Mouse (Mus musculus) WW6 (cell line): Measurements from ENCODE around the gene Notch4.

Source experiments
- DNase-seq: peaks from one replicate; pipeline ENCODE4 v3.0.0-alpha.2; 2013; ENCODE audit warnings: low read depth, low spot score

The Notch4 gene

DNA sequence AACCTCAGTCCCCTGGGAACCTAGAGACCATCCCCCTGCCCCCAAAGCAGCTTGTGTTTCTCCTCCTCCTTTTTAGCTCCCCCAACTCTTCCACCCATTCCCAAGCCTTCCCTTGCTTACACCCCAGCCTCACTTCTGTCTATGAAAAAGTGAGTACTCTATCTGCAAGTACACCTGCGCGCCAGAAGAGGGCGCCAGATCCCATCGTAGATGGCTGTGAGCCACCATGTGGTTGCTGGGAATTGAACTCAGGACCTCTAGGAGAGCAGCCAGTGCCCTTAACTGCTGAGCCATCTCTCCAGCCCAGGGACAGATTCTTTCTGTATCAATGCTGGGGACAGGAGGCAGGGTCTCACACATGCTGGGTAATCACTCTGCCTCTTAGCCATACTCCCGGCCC lies 7.8 kb downstream of the Notch4 start:
- no peak for DNase-seq

DNA sequence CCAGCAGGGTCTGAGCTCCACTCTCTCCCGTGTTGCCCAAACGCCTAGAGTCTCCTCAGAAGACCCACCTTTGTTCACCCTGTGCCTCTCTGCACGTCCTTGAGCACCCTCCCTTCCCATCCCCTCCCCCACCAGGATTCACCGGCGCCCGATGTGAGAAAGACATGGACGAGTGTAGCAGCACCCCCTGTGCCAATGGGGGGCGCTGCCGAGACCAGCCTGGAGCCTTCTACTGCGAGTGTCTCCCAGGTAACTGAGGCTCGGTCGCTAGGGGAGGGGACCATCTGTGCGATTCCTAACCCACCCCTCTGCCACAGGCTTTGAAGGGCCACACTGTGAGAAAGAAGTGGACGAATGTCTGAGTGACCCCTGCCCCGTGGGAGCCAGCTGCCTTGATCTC lies 8.3 kb downstream of the Notch4 start:
- DNase-seq: no peak

DNA sequence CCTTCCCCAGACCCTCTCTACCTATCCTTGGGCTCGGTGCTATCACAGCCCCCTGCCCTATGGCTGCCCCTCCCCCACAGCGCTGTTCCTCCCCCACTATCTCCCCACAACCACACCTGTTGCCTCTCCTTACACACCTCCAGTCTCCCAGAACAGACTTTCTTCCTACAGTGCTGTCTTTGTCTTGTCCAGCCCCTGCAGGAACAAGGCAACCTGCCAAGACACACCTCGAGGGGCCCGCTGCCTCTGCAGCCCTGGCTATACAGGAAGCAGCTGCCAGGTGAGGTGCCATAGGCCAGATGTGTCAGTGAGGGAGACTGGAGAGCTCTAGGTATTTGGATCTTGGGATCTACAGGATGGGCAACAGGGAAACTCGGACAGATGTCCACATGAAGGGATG lies 12.5 kb downstream of the Notch4 start:
- no peak for DNase-seq

DNA sequence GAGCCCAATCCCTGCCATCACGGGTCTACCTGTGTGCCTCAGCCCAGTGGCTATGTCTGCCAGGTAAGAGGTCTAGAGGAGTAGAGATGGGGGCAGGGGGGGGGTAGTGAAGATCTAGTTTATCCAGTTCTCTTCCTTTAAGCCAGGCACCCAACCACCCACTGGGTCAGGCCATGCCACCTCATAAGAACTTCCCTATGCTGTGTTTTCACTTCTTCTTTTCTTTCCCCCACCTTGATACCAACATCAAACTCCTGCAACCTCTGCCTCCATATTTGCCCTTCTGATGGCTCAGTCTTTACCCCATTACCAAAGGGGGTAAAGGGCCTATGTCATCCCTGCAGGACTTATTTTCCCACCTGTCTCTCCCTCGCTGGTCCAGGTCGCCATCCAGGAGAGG lies 14.0 kb downstream of the Notch4 start:
- no peak for DNase-seq

DNA sequence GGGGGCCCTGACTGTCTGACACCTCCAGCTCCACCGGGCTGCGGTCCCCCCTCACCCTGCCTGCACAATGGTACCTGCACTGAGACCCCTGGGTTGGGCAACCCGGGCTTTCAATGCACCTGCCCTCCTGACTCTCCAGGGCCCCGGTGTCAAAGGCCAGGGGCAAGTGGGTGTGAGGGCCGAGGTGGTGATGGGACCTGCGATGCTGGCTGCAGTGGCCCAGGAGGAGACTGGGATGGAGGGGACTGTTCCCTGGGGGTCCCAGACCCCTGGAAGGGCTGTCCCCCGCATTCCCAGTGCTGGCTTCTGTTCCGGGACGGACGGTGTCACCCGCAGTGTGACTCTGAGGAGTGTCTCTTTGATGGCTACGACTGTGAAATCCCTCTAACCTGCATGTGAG lies 18.5 kb downstream of the Notch4 start:
- DNase-seq: no peak

DNA sequence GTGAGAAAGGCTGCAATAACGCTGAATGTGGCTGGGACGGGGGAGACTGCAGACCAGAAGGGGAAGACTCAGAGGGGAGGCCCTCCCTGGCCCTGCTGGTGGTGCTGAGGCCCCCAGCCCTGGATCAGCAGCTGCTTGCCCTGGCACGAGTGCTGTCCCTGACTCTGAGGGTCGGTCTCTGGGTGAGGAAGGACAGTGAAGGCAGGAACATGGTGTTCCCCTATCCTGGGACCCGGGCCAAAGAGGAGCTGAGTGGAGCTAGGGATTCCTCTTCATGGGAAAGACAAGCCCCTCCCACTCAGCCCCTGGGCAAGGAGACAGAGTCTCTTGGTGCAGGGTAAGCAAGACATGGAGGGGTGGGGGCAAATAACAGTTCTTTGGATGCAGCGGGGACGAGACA lies 19.3 kb downstream of the Notch4 start:
- no peak for DNase-seq

DNA sequence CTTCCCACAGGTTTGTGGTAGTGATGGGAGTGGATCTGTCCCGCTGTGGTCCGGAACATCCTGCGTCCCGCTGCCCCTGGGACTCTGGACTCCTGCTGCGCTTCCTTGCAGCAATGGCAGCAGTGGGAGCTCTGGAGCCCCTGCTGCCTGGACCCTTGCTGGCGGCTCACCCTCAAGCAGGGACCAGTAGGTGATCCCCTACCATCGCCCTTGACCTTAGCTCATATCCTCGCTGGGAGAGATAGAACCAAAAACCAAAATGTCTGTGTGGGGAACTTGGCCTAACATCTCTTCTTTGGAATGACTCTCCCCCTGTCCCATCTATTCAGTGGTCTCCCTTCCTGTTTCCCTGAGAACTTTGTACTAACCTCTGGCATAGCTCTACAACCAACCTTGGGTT lies 19.8 kb downstream of the Notch4 start:
- no peak for DNase-seq

DNA sequence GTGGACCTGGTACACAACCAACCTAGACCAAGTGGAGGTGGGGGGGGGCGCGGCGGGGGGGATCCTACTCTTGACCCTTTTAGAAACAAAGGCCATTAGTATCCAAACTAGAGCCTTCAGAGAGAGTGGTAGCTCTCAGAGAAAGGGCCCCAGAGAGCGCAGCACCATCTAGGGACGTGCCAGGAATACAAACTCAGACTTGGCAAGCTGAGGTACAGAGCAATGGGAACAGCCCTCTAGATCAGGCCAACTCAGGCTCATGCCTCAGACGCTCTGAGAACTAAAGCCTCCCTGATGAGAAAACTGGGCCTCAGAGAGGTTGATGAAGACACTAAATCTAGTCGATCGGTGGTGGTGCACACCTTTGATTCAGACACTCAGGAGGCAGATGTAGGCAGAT lies 21.1 kb downstream of the Notch4 start:
- no peak for DNase-seq

DNA sequence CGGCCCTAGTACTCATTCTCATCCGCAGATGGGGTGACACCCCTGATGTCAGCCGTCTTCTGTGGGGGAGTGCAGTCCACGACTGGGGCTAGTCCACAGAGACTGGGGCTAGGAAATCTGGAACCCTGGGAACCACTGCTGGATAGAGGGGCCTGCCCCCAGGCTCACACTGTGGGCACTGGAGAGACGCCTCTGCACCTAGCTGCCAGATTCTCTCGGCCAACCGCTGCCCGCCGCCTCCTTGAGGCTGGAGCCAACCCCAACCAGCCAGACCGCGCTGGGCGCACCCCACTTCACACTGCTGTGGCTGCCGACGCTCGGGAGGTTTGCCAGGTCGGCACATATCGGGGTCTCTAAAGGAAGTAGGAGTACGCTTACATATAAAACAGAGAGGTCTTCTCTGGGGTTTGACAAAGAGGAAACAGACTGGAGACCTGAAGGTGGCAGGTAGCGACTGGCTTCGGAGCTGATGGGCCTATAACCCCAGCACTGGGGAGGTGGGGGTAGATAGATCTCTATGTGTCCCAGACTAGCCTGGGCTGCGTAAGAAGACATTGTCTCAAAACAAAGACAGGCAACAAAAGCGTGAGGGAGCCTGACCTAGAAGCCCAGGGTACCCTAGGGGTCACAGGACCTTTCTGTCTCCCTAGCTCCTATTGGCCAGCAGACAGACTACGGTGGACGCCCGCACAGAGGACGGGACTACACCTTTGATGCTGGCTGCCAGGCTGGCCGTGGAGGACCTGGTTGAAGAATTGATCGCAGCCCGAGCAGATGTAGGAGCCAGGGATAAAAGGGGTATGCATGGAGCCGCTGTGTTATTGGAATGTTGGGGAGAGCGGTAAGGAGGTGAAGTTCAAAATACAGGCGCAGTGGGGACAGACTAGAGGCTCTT lies 22.1 kb downstream of the Notch4 start:
- no peak for DNase-seq

DNA sequence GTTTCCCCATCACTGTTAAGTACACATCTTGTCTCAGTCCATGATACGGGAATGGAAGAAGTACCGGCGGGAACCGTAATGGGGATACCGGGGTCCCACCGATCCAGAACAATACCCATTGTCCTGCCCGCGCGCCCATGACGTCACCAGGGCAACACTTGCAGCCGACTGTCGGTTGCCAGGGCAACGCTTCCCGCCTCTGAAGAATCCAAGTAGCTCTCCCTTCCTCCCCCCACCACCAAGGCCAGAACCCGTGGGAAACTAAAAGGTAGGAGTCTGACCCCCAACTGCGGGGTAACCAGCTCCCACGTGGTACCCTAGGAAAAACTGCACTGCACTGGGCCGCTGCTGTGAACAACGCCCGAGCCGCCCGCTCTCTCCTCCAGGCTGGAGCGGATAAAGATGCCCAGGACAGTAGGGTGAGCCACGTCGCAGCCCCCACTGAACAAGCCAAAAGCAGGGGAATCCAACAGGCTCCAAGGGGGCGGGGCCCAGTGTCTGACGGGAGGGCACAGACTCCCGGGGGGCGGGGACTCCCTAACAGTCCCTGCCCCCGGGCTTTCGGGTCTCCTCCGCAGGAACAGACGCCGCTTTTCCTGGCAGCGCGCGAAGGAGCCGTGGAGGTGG lies 22.8 kb downstream of the Notch4 start:
- DNase-seq: no peak

DNA sequence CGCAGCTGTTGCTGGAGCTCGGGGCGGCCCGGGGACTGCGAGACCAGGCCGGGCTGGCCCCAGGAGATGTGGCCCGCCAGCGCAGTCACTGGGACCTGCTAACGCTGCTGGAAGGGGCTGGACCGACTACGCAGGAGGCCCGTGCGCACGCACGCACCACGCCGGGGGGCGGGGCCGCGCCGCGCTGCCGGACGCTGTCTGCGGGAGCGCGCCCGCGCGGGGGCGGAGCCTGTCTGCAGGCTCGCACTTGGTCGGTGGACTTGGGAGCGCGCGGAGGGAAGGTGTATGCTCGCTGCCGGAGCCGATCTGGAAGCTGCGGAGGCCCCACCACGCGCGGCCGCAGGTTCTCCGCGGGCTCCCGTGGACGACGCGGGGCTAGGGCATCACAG lies 23.3 kb downstream of the Notch4 start:
- DNase-seq: no peak

DNA sequence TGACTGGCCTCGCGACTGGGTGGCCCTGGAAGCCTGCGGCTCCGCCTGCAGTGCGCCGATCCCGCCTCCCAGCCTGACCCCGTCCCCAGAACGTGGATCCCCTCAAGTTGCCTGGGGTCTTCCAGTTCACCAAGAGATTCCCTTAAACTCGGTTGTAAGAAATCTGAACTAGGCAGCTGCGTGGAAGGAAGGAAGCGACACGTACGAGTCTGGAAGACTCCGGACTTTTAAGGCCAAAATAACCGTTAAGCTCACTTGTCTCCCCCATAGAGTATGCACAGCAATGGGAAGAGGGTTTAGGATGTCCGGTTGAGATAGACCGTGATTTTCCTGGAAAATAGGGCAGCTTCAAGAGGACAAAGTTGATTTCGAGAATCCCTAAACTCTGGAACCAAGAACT lies 23.7 kb downstream of the Notch4 start:
- DNase-seq: no peak

DNA sequence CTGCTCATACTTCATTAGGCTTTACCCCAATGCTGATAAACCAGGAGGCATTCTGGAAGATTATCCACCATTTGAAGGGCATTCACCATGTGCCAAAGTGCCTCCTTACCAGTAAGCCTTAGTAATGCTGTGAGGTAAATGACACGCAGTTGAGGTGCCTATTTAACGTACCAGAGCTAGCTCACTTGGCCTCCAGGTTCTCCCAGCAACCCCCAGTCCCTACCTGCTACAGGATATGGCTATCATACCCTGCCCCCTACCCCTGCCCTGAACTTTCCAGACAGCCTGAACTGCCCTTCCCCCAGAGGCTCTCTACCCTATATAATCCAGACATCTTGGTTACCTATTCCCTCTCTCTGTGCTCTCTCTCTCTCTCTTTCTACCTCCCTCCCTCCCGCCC lies 24.7 kb downstream of the Notch4 start:
- no peak for DNase-seq

DNA sequence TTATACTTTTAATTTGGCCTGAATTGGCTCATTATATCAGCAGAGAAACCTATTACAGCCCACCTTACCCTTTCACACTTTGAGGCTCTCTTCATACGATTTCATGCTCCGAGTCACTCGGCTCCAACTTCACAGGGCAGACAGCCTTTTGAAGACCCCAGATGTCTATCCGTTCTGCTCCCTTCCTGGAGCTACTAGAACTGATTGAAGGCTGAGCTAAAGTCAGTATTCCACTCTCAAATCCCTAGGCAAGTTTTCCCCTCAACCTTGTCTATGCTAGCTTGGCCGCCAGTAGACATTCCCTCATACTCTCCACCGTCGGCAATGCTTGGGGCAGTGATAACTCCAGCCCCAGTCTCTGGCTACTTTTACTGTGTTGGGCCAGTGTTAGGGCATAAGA lies 25.1 kb downstream of the Notch4 start:
- no peak for DNase-seq

DNA sequence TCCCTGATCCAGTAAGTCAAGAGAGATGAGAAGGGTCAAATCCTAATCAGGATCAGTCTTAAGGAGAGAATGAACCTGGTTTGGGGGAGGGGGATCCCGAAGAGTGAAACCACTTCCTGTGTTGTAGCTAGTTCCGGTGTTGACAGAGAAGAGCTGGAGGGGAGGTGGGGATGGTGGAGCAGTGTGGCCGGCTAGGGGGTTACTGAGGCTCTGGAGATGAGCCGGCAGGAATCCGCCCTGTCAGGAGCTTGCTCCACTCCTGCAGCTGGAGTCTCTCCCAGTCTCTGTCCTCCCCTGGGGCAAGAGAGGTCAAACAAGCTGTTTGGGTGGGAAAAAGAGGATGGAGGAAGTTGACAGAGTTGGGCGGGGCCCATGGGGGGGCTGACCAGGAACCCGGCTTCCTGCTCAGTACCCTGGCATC lies 25.6 kb downstream of the Notch4 start, which contains the start of gene Gpsm3:
Gpsm3 (plus strand) TSS at position 126 of the 421 bp plus-strand sequence.
- no peak for DNase-seq

DNA sequence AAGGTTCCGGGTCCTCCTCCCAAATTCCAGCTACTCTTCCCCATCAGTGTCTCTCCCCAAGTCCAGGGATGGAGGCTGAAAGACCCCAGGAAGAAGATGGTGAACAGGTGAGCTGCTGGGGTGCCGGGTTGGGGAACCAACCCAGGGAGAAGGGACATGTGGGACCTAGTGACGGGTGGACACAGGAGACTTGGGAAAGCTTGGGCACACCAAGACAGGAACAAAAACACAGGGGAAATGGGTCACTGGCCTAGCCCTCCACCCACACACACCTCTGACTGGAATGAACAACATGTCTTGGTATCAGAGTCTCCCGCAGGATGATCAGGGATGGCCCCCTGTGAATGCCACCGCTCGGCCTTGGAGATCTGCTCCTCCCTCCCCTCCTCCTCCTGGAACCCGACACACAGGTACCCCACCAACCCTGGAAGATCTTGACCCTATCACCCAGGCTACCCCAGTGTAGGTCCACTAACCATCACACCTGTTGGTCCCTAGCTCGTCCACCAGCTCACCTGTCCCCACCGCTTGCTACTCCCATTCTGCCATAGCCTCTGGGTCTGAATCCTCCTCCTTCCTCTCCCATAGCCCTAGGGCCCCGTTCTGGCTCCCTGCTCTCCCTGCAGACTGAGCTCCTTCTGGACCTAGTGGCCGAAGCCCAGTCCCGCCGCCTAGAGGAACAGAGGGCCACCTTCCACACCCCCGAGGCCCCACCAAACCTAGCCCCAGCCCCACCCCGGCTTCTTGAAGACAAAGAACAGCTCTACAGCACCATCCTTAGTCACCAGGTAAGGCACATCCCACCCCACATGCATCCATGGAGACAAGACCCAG lies 26.3 kb downstream of the Notch4 start:
- no peak for DNase-seq

DNA sequence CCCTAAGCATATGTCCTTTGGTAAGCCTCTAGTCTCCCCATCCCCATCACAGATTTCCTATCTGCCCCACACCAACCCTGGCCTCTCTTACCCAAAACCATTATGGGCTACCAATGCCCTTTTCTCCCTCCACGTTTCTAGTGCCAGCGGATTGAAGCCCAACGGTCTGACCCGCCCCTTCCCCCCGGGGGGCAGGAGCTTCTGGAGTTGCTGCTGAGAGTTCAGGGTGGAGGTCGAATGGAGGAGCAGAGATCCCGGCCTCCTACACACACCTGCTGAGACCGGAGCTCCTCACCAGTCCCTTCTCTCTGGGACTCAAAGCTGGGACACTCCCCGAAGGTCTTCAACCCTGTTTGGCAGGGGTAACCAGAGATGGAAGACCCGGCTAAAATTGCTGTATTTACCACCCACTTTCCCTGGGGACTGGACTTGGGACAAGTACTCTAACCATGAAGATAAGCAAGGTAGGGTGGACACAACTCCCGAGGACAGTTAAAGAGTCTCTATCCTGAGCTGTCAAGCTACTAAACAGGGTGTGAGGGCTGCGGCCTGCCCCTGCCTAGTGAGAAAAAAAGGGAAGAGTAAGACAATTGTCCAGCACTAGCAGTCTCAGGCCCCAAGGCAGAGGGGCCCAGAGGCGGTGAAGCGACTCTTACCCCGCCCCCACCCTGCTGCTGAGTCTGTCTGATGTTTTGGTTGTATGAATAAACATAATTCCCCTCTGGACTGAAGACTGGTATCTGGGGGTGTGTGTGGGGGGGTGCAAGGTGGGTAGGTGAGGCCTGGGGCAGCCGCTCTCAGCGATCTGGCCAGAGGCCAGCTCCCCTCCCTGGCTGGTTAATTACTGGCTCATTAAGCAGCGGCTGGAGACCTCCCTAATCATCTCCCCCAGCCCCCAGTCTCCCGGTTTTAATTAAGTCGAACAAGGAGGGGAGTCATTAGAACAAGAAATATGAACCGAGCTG lies 27.2 kb downstream of the Notch4 start, which contains the start of gene Pbx2:
Pbx2 (plus strand) TSS at position 238 of the 965 bp plus-strand sequence.
- DNase-seq: no peak

DNA sequence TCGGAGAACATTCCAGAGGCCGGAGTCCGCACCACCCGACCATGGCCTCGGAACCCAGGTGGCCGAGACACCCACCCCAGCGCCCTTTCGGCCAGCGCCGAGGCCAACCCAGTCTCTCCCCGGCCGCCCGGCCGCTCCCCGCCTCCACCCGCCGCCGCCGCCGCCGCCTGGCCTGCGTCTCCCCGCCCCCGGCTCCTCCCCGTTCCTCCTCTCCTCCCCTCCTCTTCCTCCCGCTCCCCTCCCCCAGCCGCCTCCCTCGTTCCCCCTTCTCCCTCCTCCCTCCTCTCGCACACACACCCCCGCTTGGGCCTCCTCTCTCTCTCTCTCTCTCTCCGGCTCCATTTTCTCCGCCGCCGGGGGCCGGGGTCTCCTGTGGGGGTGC lies 27.9 kb downstream of the Notch4 start:
- DNase-seq: no peak

DNA sequence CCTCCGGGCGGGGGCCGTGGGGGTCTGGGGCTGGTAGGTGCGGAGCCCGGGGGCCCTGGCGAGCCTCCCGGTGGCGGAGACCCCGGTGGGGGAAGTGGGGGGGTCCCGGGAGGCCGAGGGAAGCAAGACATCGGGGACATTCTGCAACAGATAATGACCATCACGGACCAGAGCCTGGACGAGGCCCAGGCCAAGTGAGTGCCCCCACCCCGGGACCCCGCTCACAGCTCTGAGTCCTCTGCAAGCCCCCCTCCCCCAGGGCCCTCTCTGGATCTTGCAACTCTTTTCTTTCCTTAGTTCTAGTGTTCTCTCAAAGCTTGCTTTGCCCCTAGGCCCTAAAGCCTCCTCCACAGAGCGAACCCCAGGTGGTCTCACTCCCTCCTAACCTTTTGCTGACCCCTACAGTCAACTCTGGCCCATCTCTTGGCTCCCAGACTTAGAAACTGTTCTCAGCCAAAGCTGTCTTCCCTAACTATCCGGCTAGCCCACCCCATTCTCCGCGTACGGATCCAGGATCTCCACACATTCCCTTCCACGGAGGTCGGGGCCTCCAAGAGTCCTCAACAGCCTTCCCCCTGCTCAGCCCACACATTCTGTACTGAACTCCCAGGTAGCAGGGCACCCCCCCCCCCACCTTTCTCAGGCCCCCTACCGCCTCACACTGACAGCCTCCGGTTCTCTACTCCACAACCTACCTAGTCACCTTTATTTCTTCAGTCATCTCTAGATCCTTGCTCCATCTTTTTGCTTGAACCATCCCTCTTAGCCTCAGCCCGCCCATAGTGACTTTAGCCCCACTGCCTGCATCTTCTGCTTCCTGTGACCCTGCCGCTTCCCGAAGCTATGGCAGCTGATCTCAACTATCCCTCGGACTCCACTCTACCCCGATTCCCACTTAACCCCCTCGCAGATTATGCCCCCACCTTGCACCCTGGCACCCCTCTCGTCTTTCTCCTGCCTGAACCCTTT lies 28.8 kb downstream of the Notch4 start:
- no peak for DNase-seq
